Mouse (Mus musculus) granulocyte monocyte progenitor cell, adult 5-6 weeks (primary cell): ENCODE measurements at regions not wholly inside any gene's neighbourhood (a gene's known extent, or its start where the extent isn't known, plus 50 kb on each side); places are given as distances from the start of the nearest gene placed in this dataset.

Experiments used
- ATAC-seq: replicated peaks from 2 replicates; pipeline ENCODE4 v1.8.0; 2016; ENCODE audit warnings: mild to moderate bottlenecking, moderate TSS enrichment, inconsistent platforms; ENCODE audit not compliant: poor library complexity, severe bottlenecking

DNA sequence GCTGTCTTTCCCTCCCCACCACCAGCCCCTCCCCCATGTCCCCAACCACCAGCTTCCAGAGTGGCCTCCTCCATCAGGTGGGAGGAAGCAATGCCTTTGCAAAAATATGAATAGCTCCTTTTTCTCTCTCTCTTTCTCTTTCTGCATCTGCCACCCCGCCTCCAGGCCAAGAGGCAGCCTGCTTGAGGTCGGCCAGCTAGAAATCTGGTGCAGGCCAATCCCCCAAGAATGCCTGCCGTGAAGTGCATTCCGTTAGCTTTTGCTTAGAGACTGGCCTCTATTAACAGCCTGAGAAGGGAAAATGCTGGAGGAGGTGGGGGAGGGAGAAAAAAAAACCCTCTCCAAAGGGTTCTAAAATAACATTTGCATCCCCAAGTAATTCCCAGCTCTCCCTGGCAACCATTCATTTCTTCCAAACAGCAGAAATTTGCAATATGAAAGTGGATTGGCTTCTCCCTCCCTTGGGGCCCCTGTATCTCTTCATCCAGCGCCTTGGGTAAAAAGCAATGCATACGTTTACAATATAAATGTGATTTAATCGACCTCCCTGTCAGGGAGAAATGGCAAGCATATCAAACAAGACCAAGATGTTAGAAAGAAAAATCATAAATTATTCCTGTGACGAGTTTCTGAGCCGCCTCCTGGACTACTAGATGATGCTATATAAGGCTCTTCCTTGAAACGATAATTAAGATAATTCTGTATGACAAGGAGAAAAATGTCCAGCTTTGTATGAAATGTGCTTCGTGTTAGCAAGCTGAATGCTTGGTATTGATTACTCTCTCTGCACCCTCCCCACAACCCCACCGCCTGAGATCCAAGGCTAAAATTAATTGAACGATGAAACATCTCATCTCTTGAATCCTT lies 339.8 kb downstream of the Rps24 start:
- no peak for ATAC-seq

DNA sequence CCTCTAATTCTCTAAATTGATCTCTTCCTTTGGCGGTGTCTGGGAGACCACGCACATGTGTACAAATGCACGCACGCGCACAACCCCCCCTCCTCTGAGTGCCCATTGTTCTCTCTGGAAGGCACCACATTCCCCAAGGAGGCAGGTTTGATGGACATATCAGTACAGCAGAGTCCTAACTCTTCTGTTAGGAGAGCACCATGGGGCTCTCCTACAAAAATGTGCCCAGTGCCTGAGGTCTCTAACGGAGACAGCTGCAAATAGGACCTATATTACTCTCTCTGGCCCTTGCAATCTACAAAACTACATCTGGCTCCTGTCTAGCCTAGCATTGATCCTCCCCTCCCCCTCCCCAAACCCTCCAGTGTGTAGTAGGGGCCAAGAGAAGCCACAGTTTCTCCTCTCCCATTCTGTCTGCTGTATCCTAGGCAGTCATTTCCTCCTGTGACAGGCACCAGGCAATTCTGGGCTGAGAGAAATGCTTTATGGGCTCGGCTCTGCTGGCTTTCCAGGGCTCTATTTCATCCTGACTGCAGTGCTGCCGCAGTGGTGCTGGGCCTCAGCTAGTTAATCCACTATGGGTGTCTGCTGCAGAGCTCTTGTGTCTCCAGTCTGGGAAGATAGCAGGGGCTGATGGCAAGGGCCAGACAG lies 340.6 kb downstream of the Rps24 start:
- ATAC-seq = no peak

DNA sequence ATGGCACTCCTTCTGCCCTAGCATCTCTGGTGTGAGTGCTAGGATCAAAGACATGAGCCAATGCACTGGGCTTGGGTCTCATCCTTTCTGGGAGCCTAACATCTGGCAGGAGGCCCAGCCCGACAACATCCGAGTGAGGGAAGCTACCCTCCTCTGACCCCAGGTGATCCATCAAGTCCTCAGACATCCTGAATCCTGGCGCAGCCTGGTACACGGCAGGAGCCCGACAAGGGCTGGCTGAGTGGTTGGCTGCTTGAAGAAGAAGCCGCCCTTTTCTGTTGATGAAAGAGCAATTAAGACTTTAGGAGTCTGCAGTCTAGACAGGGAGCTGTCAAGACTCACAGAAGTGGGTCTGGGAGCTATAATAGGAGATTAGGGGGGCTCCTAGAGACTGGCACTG lies 342.1 kb downstream of the Rps24 start:
- ATAC-seq = no peak

DNA sequence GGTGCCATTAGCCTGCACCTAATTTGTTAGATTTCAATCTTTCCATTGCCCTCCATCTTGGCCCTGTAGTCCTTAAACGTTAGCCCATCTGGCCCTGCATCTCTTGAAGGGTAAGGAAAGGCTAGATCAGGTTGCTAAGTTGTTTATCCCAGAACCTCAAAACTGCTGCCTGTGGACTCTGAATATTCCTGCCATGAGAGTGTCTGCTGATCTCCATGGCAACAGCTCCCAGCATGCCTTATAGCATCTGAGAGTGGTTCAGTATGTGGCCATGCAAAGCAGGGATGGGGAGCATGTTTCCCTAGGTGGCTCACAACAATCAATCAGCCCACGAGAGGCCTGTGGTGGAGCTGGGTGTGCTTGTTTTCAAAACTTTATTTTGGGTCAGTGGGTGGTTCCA lies 346.3 kb downstream of the Rps24 start:
- no peak for ATAC-seq

DNA sequence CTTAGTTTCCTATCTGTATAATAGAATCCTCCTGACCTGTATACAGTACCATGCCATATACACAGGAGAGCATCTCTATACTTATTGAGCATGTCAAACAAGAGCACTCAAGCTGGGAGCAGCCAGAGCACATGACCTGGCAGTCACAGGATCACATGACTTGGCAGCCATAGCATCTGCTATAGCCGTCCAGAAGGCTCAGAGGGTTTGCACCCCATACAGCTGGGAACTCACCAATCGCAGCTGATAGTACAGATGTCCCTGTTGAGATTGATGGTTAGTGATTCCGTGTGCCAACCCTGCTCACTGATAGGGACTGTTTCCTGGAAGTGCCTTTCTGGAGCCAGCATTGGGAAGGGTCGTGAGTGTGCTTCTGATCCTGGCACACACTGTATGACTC lies 351.3 kb downstream of the Rps24 start:
- no peak for ATAC-seq

DNA sequence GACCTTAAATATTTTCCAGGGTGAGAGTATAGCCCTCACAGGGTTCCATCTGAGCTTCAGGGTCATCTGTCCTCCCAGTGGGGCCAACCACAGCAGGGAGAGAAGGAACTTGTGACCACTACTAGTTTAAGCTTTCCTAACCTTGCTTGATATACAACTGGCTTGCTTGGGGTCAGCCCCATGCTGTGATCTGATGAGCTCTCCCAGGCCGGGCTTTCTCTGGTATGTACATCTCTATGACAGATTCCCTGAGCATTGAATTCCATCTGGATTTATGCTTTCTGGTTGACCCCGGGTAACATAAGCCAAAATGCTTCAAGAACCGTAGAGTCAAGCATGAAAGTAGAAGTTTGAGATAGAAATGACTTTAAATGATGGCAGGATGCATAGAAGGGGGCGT lies 352.1 kb downstream of the Rps24 start:
- ATAC-seq = no peak

DNA sequence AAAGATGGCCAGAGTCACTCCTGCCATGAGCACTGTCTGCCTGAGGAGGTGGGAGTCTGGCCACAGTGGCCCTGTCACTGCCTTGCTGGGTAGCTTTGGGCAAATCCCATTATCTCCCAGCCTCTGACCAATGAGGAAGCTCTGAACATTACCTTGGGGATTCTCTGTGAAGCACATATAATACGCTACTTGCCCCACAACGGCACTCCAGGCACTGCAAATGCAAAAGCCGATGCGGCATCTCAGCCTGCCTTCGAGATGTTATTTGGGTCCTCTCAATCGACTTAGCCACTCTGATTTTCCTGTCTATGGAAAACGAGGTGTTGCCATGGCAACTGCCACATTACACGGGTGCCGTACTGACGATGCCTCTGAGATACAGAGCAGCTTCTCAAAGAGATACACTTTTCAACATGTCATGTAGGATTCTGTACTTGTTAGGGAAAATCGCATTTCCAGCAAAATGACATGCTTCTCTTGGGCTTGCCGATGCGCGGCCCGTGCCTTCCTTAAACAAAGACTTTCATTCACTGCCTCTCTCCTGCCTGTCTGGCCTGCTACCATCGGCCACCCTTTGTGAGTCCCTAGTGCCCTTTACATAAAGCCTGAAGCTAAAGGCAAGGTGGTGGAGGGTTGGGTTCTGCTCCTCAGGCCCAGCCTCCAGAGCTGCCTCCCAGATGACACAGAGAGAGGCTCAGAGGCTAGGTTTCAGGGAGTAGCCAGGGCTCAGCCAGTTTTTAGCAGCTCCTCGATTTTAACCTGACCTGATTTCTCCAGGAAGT lies 355.0 kb downstream of the Rps24 start:
- no peak for ATAC-seq

DNA sequence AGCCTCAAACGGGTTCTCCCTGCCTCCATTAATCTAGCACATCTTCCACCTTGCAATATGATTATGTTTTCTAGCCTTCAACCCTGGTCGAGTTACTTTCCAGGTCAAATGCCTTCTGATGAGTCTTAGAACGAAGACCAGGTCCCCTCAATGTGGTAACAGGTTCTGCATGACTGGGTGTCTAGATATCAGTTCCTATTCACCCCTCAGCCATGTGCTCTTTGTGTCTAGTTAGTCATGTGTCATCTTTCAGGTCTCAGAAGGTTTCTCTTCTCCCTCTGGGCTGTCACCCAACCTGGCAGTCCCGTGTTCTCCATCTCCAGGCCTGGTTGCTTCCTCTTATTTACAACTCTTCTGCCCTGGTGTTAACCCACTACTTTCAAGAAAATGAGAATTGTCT lies 356.7 kb downstream of the Rps24 start:
- ATAC-seq = no peak

DNA sequence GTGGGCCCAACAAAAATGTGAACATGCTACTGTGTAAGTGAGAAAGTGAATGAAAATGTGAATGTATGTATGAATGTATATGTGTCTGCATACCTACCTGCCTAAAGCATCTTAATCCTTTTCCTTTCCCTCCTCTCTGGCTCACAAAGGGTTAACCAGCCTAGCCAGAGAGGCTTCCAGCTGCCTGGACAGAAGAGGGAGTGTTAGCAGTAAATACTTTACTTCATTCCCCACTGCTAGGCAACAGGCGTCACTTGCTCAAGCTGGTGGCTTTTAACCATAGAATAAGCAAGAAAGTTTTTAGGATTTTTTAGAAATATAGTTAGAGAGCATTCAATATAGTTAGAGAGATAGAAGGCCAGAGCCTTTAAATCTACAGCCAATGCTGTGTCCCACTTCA lies 363.6 kb downstream of the Rps24 start:
- ATAC-seq = no peak

DNA sequence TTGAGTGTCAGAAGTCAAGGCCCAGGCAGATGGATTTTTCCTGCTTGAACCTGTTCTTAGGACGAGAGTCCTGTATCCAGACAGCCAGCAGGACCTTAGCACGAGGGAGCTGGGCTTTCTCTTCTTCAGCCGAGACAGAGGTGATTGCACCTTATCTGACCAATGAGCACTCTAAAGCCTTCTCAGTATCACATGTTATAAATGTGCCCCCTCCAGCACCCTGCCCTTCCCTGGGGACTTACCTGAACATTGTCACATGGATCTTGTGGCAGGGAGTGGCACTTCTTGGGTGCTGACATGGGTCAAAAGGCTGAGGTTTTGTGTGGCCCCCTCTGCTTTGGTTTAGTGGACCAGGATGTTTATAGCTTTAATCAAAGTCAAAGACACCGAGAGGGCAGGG lies 367.5 kb downstream of the Rps24 start:
- no peak for ATAC-seq

DNA sequence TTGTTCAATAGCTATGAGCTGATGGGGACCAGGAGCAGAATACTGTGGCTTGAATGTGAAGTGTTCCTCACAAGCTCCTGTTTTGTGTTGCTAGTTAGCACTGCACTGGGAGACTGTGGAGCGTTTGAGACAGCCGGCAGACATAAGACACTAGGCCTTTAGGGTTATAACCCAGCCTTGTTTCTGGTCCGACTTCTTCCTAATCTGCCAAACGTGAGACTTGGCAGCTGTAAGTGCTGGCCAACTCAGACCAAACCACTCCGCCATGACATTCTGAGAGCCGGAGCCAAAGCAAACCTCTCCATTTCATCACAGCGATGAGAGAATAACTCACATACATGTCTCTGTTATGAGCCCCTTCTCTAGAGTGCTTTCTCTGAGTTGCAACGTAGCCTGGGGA lies 375.2 kb downstream of the Rps24 start:
- no peak for ATAC-seq

DNA sequence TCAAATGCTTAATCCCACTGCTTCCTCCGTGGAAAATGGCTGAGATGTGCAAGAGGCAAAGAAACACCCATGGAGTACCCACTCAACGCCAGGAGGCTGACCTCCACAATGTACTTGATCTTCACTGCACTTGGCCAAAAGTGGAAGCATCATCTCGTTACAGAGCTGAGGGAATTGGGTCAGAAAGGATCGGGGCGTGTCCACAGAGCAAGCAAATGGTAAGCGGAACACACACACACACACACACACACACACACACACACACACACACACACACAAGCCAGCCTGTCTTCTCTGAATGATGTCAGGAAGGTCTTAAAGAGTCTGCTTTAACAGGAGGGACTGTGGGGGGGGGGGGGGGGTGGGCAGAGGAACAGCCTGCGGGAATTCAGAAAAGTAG lies 375.7 kb downstream of the Rps24 start:
- ATAC-seq = no peak

DNA sequence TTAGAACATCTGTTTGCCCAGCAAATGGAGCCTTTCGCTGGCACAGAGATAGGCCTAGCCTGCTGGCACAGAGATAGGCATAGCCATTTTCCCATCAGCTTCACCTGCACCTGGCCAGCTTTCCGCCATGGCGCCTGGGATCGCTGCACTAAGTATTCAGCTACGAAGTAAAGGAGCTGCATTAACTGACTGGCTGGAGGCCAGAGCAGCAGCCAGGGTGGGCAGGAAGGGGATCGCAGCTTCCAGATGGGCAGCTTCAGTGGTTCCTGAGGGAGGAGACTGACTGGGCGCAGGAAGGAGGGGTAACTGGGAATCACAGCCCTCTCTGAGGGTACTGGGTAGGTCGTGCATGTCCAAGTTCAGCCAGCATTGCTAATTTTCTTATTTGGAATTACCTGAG lies 376.2 kb downstream of the Rps24 start:
- ATAC-seq = no peak

DNA sequence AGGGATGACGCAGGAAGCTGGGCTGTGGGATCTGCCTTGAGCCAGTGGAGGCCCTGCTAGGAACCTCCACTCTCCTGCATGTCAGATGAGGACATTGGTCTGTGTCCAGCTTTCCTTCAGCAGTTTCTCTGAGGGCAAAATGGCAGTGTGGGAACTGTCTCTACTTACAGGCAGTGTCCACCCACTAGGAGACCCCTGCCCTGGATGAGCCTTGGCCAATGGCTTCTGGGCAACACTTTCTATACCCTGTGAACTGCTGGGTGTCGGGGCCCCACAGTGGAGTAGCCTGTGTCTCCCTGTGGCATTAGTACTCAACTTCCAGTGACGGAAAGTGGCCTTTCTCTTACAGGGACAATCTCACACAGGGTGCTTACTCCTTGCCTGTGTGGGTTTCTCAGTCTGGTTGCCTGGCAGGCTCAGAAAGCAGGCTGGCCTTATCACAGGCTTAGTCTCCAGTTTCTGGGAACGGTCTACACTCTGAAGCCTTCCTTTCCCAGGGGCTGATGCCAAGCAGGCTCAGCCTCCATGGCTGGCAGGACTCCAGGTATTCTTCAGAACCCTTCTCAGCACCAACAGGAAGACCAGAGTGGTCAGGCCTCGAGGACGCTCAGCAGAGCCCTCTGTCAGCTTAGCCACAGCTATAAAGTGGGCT lies 378.8 kb downstream of the Rps24 start:
- ATAC-seq = no peak

DNA sequence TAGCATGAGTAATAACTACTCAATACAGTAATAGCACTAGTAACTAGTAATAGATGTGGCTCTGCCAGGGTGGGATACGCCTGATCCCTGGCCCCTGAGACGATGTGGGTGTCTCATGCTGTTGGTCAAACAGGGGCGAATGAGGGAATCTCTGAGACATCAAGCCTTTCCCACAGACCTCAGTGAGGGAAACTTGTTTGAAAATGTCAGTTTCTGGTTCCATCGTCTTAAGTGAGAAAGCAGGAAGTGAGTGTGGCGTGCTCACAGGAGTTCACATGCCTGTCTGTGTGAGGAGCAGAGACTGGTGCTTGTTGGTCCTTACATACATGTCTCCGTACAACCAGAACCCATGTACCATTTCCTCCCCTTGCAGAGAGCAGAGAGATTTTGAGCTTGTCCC lies 380.9 kb downstream of the Rps24 start:
- ATAC-seq = no peak

DNA sequence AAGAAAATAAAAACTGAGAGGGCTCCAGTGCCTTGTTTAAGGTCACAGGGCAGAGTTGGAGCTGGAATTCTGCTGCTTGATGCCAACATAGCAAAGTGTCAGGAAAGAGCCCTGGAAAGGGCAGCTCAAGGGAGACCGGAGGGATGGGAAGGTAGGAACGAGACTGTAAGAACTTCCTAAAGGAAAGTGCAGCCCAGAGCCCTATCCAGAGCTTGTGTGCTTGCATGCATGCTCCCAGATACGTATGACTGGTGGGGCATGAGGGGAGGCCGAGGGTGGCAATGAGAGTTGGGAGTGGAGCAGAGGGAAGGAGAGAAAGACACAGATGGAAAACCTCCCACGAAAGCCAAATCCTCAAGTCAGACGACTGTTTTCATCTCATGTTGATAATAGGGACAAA lies 381.8 kb downstream of the Rps24 start:
- no peak for ATAC-seq

DNA sequence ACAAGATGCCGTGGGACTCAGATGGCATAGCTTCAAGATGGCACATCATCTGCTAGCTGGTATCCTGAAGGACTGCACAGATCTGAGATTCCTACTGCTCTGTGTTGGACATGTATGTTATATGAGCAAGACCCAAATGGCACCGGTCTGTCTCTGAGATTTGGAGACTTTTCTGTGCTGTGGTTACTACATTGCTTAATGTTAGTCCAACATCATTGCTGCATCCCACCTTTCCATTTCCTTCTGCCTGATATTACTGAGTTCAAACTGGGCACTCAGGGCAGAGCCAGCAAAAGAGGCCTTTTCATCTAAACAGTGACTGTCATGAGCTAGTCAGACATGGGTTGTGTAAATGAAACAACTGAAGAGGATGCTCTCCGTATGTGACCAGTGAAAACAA lies 383.3 kb downstream of the Rps24 start:
- no peak for ATAC-seq

DNA sequence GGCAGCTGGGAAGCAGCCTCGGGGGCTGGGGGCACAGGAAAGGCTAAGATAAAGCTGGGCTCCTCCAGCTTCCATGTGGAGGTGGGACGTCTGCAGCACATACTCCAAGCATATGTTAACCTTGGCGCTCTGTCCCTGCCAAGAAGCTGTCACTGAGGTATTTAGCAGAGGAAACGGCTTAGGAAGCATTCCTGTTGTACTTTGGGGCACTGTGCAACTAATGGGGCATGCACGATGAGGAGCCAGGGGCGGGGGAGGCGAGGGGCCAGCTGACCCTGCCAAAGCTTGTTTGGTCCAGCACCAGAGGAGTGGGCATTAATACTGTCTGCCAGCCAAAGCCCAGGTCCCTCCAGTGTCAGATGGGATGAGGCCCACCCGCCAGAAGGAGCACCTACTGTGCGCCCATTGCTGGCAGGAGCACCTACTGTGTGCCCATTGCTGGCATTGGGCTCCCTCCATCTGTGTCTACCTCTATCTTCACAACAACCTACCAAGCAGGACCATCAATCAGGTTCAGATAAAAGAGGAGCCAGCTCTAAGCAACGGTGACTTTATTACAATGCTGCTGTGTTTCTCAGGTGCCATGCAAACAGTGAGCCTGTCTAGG lies 384.6 kb downstream of the Rps24 start:
- no peak for ATAC-seq

DNA sequence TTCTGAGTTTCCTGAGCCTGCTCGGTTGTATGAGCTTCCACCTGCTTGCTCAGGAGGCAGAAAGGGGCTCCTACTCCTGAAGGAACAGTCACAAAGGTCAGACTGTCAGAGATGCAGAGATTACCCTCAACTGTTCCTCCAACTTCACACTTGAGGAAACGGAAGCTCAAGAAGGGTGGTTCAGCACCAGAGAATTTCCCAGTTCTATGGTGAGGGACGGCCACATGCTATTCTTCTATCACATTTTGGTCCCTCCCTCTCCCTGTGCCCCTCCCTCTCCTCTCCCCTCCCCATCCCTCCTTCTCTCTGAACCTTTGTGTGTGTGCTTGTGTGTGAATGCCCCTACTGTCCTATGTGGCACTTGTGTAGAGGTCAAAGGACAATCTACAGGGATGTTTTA lies 386.0 kb downstream of the Rps24 start:
- no peak for ATAC-seq

DNA sequence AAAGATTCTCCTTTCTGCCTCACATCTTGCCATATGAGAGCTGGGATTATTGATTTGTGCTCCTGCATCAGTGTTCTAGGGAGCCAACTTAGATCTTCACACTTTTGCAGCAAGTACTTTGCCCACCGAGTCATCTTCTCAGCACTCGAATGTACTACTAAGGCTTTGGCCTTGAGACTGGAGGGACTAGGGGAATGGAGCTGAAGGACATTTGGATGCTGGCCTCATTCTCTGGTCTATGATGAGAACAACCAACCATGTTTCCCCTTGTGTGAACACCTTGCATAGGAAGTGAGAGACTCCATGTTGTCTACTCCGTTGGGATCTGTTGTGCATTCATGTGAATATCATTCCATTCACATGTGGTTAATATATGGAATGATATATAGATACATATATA lies 386.5 kb downstream of the Rps24 start:
- no peak for ATAC-seq
